ENCODE assay signal across 14 mouse cellular contexts in genomic region chr5:140621517-140621916, GRCm38 (mm10). TPM values are rescaled to one million over a fixed set of nuclear protein-coding genes. Genes with fewer than 3 reads are reported as not detected.
DNase-seq lines count a peak whose midpoint lies in the region; ATAC-seq and TF ChIP-seq lines count a peak whose summit lies in the region.
"Had no signal": no experiment of that assay in that cellular context is flagged by ENCODE, and none has a peak within 500 bp of the region (broad histone marks: within the 10 kb centered on the region; RNA-seq: fewer than 3 reads in every experiment).

No protein-coding gene starts in this region.

- peak overlapping the region; percentile 10; the same call in 1 of the 2 replicates for H3K9ac ChIP-seq in hindbrain, embryonic 12.5 days
- no peak overlapping the region for H3K9ac ChIP-seq in hindbrain, embryonic 11.5 days (ENCODE audit: low read depth, low read length)
- H3K9ac ChIP-seq in forebrain, postnatal 0 days = no peak overlapping the region
- no peak overlapping the region for H3K9ac ChIP-seq in stomach, postnatal 0 days (ENCODE audit: low read length)
- H3K9ac ChIP-seq: liver, postnatal 0 days had no signal

- H3K27ac ChIP-seq in hindbrain, embryonic 12.5 days = peak overlapping the region; percentile 31; the same call in 1 of the 2 replicates
- no peak overlapping the region for H3K27ac ChIP-seq in hindbrain, embryonic 11.5 days (ENCODE audit: low read depth, low read length)
- H3K27ac ChIP-seq in forebrain, postnatal 0 days (ENCODE audit: low read depth, low read length) = no peak overlapping the region
- H3K27ac ChIP-seq in stomach, postnatal 0 days (replicated peaks) = no peak overlapping the region

- peaks cover 17% of the 10 kb centered on the region for H3K4me1 ChIP-seq in hindbrain, embryonic 12.5 days
- no peaks in the 10 kb centered on the region for H3K4me1 ChIP-seq in hindbrain, embryonic 11.5 days (replicated peaks; ENCODE audit: control insufficient read depth, insufficient read depth, low read length)
- no peaks in the 10 kb centered on the region for H3K4me1 ChIP-seq in forebrain, postnatal 0 days (ENCODE audit: insufficient read depth)
- no peaks in the 10 kb centered on the region for H3K4me1 ChIP-seq in stomach, postnatal 0 days (replicated peaks; ENCODE audit: control insufficient read depth, insufficient read depth)

- no peak overlapping the region for H3K4me3 ChIP-seq in hindbrain, embryonic 12.5 days
- H3K4me3 ChIP-seq in hindbrain, embryonic 11.5 days (ENCODE audit: low read depth, low read length) = no peak overlapping the region
- no peak overlapping the region for H3K4me3 ChIP-seq in forebrain, postnatal 0 days (ENCODE audit: low read depth, low read length)
- no peak overlapping the region for H3K4me3 ChIP-seq in stomach, postnatal 0 days (ENCODE audit: low read depth, low read length)

- TF ChIP-seq EP300 in stomach, postnatal 0 days (optimal IDR thresholded peaks at IDR 0.05) = no peak

- H3K4me2 ChIP-seq in hindbrain, embryonic 12.5 days (replicated peaks) = no peak overlapping the region
- H3K4me2 ChIP-seq in hindbrain, embryonic 11.5 days (replicated peaks; ENCODE audit: low read depth, low read length) = no peak overlapping the region
- no peak overlapping the region for H3K4me2 ChIP-seq in forebrain, postnatal 0 days (ENCODE audit: low read depth)
- no peak overlapping the region for H3K4me2 ChIP-seq in stomach, postnatal 0 days (replicated peaks; ENCODE audit: low read depth)

- 0 out of 2 replicates have a peak, but pooled peaks have one; percentile 5 for TF ChIP-seq CTCF in forebrain, postnatal 0 days (IDR thresholded peaks at IDR 0.05; ENCODE audit: low read depth)
- TF ChIP-seq CTCF in stomach, postnatal 0 days (IDR thresholded peaks at IDR 0.05; ENCODE audit: low read depth) = peak; percentile 20; the same call in 1 of the 2 replicates

- ATAC-seq in hindbrain, embryonic 12.5 days (ENCODE audit: low FRiP score) = no peak
- ATAC-seq in hindbrain, embryonic 11.5 days (ENCODE audit: low FRiP score) = no peak
- ATAC-seq in forebrain, postnatal 0 days = peak; percentile 12; the same call in 1 of the 2 replicates
- ATAC-seq in stomach, postnatal 0 days (ENCODE audit: low FRiP score, low TSS enrichment) = no peak
- ATAC-seq: activated CD4-positive, CD25-positive, alpha-beta regulatory T cell, adult 4 months; liver, postnatal 0 days had no signal

- 67% methylated on average over 10 of the region's 10 CpGs for WGBS in hindbrain, embryonic 12.5 days
- WGBS in hindbrain, embryonic 11.5 days = 68% methylated on average over 10 of the region's 10 CpGs
- WGBS in forebrain, postnatal 0 days = 63% methylated on average over 10 of the region's 10 CpGs
- 71% methylated on average over 10 of the region's 10 CpGs for WGBS in stomach, postnatal 0 days

- no peaks in the 10 kb centered on the region for H3K9me3 ChIP-seq in hindbrain, embryonic 12.5 days (replicated peaks)
- no peaks in the 10 kb centered on the region for H3K9me3 ChIP-seq in hindbrain, embryonic 11.5 days (ENCODE audit: control insufficient read depth, low read length)
- H3K9me3 ChIP-seq in forebrain, postnatal 0 days (ENCODE audit: low read length) = no peaks in the 10 kb centered on the region
- H3K9me3 ChIP-seq in stomach, postnatal 0 days (ENCODE audit: control insufficient read depth, low read length) = no peaks in the 10 kb centered on the region

- no peaks in the 10 kb centered on the region for H3K27me3 ChIP-seq in hindbrain, embryonic 12.5 days
- H3K27me3 ChIP-seq in hindbrain, embryonic 11.5 days (ENCODE audit: control insufficient read depth, insufficient read depth, low read length) = no peaks in the 10 kb centered on the region
- no peaks in the 10 kb centered on the region for H3K27me3 ChIP-seq in forebrain, postnatal 0 days (ENCODE audit: insufficient read depth, low read length)
- no peaks in the 10 kb centered on the region for H3K27me3 ChIP-seq in stomach, postnatal 0 days (ENCODE audit: control insufficient read depth, insufficient read depth, low read length)

- peaks cover 55% of the 10 kb centered on the region for H3K36me3 ChIP-seq in hindbrain, embryonic 12.5 days
- 0 out of 2 replicates have a peak, but pooled peaks cover 8% of the 10 kb centered on the region for H3K36me3 ChIP-seq in hindbrain, embryonic 11.5 days (ENCODE audit: control insufficient read depth, insufficient read depth, low read length)
- H3K36me3 ChIP-seq in forebrain, postnatal 0 days (ENCODE audit: insufficient read depth) = peaks cover 43% of the 10 kb centered on the region
- peaks cover 17% of the 10 kb centered on the region for H3K36me3 ChIP-seq in stomach, postnatal 0 days (ENCODE audit: control insufficient read depth, insufficient read depth, low read length)

- DNase-seq in hindbrain, embryonic 11.5 days (ENCODE audit: low spot score) = no peak
- peak; percentile 40 for DNase-seq in retina, postnatal 1 day
- DNase-seq in retina, embryonic 14.5 days (ENCODE audit: low spot score) = no peak
- no peak for DNase-seq in forebrain, postnatal 0 days
- no peak for DNase-seq in stomach, postnatal 0 days (ENCODE audit: low spot score)
- DNase-seq in adipocyte (ENCODE audit: low spot score) = no peak
- DNase-seq: cerebellum, adult 9-10 months; liver, postnatal 0 days; thymus, adult 2 months had no signal

RNA-seq across cellular contexts. Expression of gene Lfng, which starts 14.4 kb away (rescaled TPM):
- 23.8 and 27.6 TPM in 2 replicates for polyA plus RNA-seq in hindbrain, embryonic 12.5 days (2016; fragmentation: Nextera tagmentation; extraction: Ambion mirVana)
- 34.1 and 38.8 TPM in 2 replicates for polyA plus RNA-seq in hindbrain, embryonic 11.5 days (2014; fragmentation: Nextera tagmentation; extraction: Ambion mirVana)
- 39.4 and 53.7 TPM in 2 replicates for total RNA-seq in forebrain, postnatal 0 days (2014; rRNA removed)
- 19.2 and 23.0 TPM in 2 replicates for polyA plus RNA-seq in forebrain, postnatal 0 days (2015; fragmentation: Nextera tagmentation; extraction: Ambion mirVana)
- 11.1 and 11.4 TPM in 2 replicates for polyA plus RNA-seq in stomach, postnatal 0 days (2015; fragmentation: Nextera tagmentation; extraction: Ambion mirVana)

RNA-seq across cellular contexts. Expression of gene Ttyh3, which starts 27.3 kb away (rescaled TPM):
- 83.7 and 98.3 TPM in 2 replicates for polyA plus RNA-seq in hindbrain, embryonic 12.5 days (2016; fragmentation: Nextera tagmentation; extraction: Ambion mirVana)
- polyA plus RNA-seq in hindbrain, embryonic 11.5 days (2014; fragmentation: Nextera tagmentation; extraction: Ambion mirVana) = 52.9 and 53.1 TPM in 2 replicates
- 114 and 163 TPM in 2 replicates for total RNA-seq in forebrain, postnatal 0 days (2014; rRNA removed)
- polyA plus RNA-seq in forebrain, postnatal 0 days (2015; fragmentation: Nextera tagmentation; extraction: Ambion mirVana) = 65.0 and 67.9 TPM in 2 replicates
- 8.5 and 9.6 TPM in 2 replicates for polyA plus RNA-seq in stomach, postnatal 0 days (2015; fragmentation: Nextera tagmentation; extraction: Ambion mirVana)

RNA-seq across cellular contexts. Expression of gene Grifin, which starts 56.6 kb away (rescaled TPM):
- polyA plus RNA-seq in hindbrain, embryonic 12.5 days (2016; fragmentation: Nextera tagmentation; extraction: Ambion mirVana) = not detected in 2 replicates
- not detected in 2 replicates for polyA plus RNA-seq in hindbrain, embryonic 11.5 days (2014; fragmentation: Nextera tagmentation; extraction: Ambion mirVana)
- not detected in 2 replicates for total RNA-seq in forebrain, postnatal 0 days (2014; rRNA removed)
- polyA plus RNA-seq in forebrain, postnatal 0 days (2015; fragmentation: Nextera tagmentation; extraction: Ambion mirVana) = 0.36 TPM in 1 of 2 replicates, not detected in the other
- 0.17 TPM in 2 replicates for polyA plus RNA-seq in stomach, postnatal 0 days (2015; fragmentation: Nextera tagmentation; extraction: Ambion mirVana)
- total RNA-seq: layer of hippocampus, adult 18-20 months; monocyte, adult 5-6 weeks had no signal
- polyA plus RNA-seq: heart, postnatal 0 days; liver, postnatal 0 days had no signal
